Mouse (Mus musculus): ENCODE data around the gene Pth1r. TPM values are rescaled to one million over a fixed set of nuclear protein-coding genes. Genes with fewer than 3 reads are reported as not detected.

Gene Pth1r
- polyA plus RNA-seq, 1 experiment: 0.12 TPM

DNA sequence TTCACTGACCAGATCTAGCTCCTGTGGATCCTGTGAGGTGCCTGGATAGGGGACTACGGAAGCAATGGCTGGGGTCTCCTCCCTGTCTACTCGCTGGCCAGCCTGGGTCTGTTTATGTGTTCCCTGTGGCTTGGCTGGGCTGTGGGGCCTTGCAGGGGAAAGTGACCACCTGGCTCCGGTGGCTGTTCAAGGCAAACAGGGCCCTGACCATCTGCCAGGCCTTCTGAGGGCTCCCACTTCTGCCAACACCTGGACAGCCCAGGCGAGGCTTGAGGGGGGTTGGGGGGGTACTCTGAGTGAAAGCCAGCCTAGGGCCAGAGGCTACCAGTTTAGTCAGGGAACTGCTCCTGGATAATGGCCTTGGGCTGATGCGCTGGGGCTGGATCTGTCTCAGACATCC, 27.0 kb downstream of the Pth1r start:
- no peaks in the 10 kb centered on the region for H3K79me2 ChIP-seq (ENCODE audit: control insufficient read depth, insufficient read depth)

DNA sequence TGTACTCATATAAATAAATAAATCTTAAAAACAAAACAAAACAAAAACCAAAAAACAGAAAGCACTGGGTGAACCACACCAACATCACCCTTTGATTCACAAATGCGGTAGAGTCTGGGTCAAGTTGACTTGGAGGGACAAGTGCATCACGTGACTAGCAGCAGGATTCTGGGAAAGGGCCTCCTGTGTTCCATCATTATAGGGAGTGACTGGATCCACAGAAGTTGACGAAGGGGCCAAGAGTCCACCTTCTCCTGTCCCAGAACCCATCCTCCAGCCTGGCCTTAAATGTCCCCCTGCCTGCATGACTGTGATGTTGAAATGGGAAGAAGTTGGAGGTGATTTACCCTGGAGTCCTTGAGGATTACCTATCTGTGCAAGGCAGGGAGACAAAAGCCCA, 28.1 kb downstream of the Pth1r start:
- Histone ChIP-seq H3K79me2 (ENCODE audit: control insufficient read depth, insufficient read depth) (no peaks in the 10 kb centered on the region), H3K4me3 (ENCODE audit: insufficient read depth, poor library complexity, severe bottlenecking) (no peak overlapping the region), H3K27me3 (ENCODE audit: control insufficient read depth, insufficient read depth, insufficient read length) (no peaks in the 10 kb centered on the region), H3K36me3 (ENCODE audit: control insufficient read depth, insufficient read depth) (peaks cover 7% of the 10 kb centered on the region), H3K79me3 (ENCODE audit: low read depth) (no peaks in the 10 kb centered on the region), H3ac (ENCODE audit: control insufficient read depth, insufficient read length, low read depth) (no peak overlapping the region)
- TF ChIP-seq USF1 (IDR thresholded peaks at IDR 0.05; ENCODE audit: low read depth) (peak; percentile 25), CTCF (IDR thresholded peaks at IDR 0.05; ENCODE audit: control insufficient read depth, insufficient read depth, insufficient read length) (no peak)

More for the DNA sequence above, 27.0 kb downstream of the Pth1r start:
- TF ChIP-seq CEBPB (IDR thresholded peaks at IDR 0.05; ENCODE audit: low read depth) (no peak), CTCF (IDR thresholded peaks at IDR 0.05; ENCODE audit: control insufficient read depth, insufficient read depth, insufficient read length) (no peak), MYOD1 (IDR thresholded peaks at IDR 0.05; ENCODE audit: control insufficient read depth, insufficient read length, low read depth) (no peak), FOSL1 (IDR thresholded peaks at IDR 0.05; ENCODE audit: insufficient read depth, low read length, poor library complexity, severe bottlenecking) (no peak), MAX (IDR thresholded peaks at IDR 0.05) (no peak), MYOG (IDR thresholded peaks at IDR 0.05; ENCODE audit: control insufficient read depth, extremely low read depth, insufficient read length) (no peak), USF1 (IDR thresholded peaks at IDR 0.05; ENCODE audit: low read depth) (no peak)
- no peak overlapping the region for H3ac ChIP-seq (ENCODE audit: control insufficient read depth, insufficient read length, low read depth)
- H3K79me3 ChIP-seq (ENCODE audit: low read depth): no peaks in the 10 kb centered on the region
- H3K36me3 ChIP-seq (ENCODE audit: control insufficient read depth, insufficient read depth): peaks cover 4% of the 10 kb centered on the region
- H3K27me3 ChIP-seq (ENCODE audit: control insufficient read depth, insufficient read depth, insufficient read length): no peaks in the 10 kb centered on the region
- no peak overlapping the region for H3K4me3 ChIP-seq (ENCODE audit: insufficient read depth, poor library complexity, severe bottlenecking)

DNA sequence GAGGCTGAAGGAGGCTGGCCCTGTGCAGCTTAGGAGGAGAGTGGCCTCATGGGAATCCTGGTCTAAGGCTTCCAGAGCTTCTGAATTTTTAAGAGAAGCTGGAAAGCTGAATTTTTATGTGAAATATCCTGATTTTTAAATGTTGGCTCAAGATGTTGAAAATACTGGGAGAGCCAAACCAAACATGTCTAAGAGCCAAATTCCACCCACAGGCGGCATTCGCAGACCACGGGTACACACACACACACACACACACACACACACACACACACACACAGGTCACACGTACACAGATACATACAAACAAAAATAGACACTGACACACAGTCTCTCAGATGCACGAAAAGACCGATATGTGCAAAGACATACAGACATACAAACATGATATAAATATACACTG, 28.9 kb downstream of the Pth1r start:
- Histone ChIP-seq H3K36me3 (ENCODE audit: control insufficient read depth, insufficient read depth) (peaks cover 7% of the 10 kb centered on the region), H3ac (ENCODE audit: control insufficient read depth, insufficient read length, low read depth) (no peak overlapping the region), H3K79me3 (ENCODE audit: low read depth) (no peaks in the 10 kb centered on the region), H3K79me2 (ENCODE audit: control insufficient read depth, insufficient read depth) (no peaks in the 10 kb centered on the region), H3K27me3 (ENCODE audit: control insufficient read depth, insufficient read depth, insufficient read length) (no peaks in the 10 kb centered on the region), H3K4me3 (ENCODE audit: insufficient read depth, poor library complexity, severe bottlenecking) (no peak overlapping the region)
- TF ChIP-seq MYOG (IDR thresholded peaks at IDR 0.05; ENCODE audit: control insufficient read depth, extremely low read depth, insufficient read length): no peak
- no peak for TF ChIP-seq CTCF (IDR thresholded peaks at IDR 0.05; ENCODE audit: control insufficient read depth, insufficient read depth, insufficient read length)
- TF ChIP-seq MYOD1 (IDR thresholded peaks at IDR 0.05; ENCODE audit: control insufficient read depth, insufficient read length, low read depth): no peak
- no peak for TF ChIP-seq MAX (IDR thresholded peaks at IDR 0.05)
- TF ChIP-seq CEBPB (IDR thresholded peaks at IDR 0.05; ENCODE audit: low read depth): no peak
- no peak for TF ChIP-seq FOSL1 (IDR thresholded peaks at IDR 0.05; ENCODE audit: insufficient read depth, low read length, poor library complexity, severe bottlenecking)

DNA sequence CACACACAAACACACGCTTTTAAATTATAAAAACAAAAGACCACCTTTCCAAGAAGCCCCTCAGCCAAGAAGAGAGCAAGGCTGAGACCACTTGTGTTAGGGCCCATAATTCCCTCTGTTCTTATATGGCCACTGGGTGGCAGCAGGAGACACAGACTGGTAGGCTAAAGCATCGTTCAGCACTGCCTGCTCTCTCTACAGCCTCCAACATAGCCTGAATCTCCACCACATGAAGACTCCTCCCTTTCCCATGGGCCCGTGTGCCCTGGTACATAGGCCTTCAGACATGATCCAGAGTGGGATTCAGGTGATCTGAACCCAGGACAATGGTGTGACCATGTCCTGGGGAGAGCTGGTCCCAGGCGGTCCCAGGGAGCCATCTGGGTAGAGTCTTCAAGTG, 30.2 kb downstream of the Pth1r start:
- TF ChIP-seq CTCF (IDR thresholded peaks at IDR 0.05; ENCODE audit: control insufficient read depth, insufficient read depth, insufficient read length) (peak; percentile 71), MAX (IDR thresholded peaks at IDR 0.05) (no peak)
- Histone ChIP-seq H3K79me3 (ENCODE audit: low read depth) (no peaks in the 10 kb centered on the region), H3K27me3 (ENCODE audit: control insufficient read depth, insufficient read depth, insufficient read length) (no peaks in the 10 kb centered on the region), H3ac (ENCODE audit: control insufficient read depth, insufficient read length, low read depth) (no peak overlapping the region), H3K4me3 (ENCODE audit: insufficient read depth, poor library complexity, severe bottlenecking) (no peak overlapping the region), H3K79me2 (ENCODE audit: control insufficient read depth, insufficient read depth) (no peaks in the 10 kb centered on the region), H3K36me3 (ENCODE audit: control insufficient read depth, insufficient read depth) (peaks cover 13% of the 10 kb centered on the region)

DNA sequence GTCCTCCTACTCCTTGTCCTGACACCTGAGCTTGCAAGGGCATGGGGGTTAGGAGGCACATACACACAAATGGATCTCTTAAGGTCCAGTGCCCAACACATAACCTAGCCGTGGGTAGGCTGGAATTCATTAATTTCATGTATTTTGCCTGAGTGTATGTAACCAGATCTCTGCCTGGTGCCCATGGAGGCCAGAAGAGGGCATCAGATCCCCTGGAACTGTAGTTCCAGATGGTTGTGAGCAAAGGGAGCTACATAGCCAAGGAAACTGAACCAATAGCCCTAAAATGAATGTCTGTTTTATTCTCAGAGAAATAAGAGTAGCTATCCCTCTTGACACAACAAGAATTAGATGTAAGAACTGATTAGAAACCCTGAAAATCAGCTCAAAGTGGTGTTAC, 31.5 kb downstream of the Pth1r start:
- no peak for TF ChIP-seq MAX (IDR thresholded peaks at IDR 0.05)
- no peak for TF ChIP-seq CTCF (IDR thresholded peaks at IDR 0.05; ENCODE audit: control insufficient read depth, insufficient read depth, insufficient read length)
- TF ChIP-seq CEBPB (IDR thresholded peaks at IDR 0.05; ENCODE audit: low read depth): no peak
- TF ChIP-seq MYOG (IDR thresholded peaks at IDR 0.05; ENCODE audit: control insufficient read depth, extremely low read depth, insufficient read length): no peak
- no peak for TF ChIP-seq USF1 (IDR thresholded peaks at IDR 0.05; ENCODE audit: low read depth)
- no peak for TF ChIP-seq MYOD1 (IDR thresholded peaks at IDR 0.05; ENCODE audit: control insufficient read depth, insufficient read length, low read depth)
- H3K27me3 ChIP-seq (ENCODE audit: control insufficient read depth, insufficient read depth, insufficient read length): no peaks in the 10 kb centered on the region
- no peak overlapping the region for H3ac ChIP-seq (ENCODE audit: control insufficient read depth, insufficient read length, low read depth)
- no peak overlapping the region for H3K4me3 ChIP-seq (ENCODE audit: insufficient read depth, poor library complexity, severe bottlenecking)
- H3K79me2 ChIP-seq (ENCODE audit: control insufficient read depth, insufficient read depth): no peaks in the 10 kb centered on the region
- peaks cover 13% of the 10 kb centered on the region for H3K36me3 ChIP-seq (ENCODE audit: control insufficient read depth, insufficient read depth)
- H3K79me3 ChIP-seq (ENCODE audit: low read depth): no peaks in the 10 kb centered on the region

DNA sequence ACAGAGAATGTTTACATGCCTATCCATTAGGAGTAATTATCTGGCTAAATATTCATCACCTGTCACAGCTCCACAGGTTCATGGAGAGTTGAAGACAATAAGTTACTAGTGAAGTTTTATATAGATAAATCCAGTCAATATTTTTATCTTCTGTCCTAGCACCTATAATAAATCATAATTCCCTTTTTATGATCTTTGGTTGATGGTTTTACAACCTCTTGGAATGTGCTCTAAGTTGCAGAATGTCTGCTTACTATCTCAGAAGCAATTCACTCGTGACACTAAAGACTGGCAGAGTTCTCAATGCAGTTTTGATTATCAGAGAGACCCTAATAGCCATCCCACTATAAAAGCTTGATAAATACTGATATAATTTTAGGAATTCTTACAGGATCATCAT, 33.6 kb downstream of the Pth1r start:
- no peak overlapping the region for H3K4me3 ChIP-seq (ENCODE audit: insufficient read depth, poor library complexity, severe bottlenecking)
- H3K36me3 ChIP-seq (ENCODE audit: control insufficient read depth, insufficient read depth): peaks cover 13% of the 10 kb centered on the region
- H3K27me3 ChIP-seq (ENCODE audit: control insufficient read depth, insufficient read depth, insufficient read length): no peaks in the 10 kb centered on the region
- TF ChIP-seq MYOD1 (IDR thresholded peaks at IDR 0.05; ENCODE audit: control insufficient read depth, insufficient read length, low read depth) (no peak), CTCF (IDR thresholded peaks at IDR 0.05; ENCODE audit: control insufficient read depth, insufficient read depth, insufficient read length) (no peak), CEBPB (IDR thresholded peaks at IDR 0.05; ENCODE audit: low read depth) (no peak)
- no peaks in the 10 kb centered on the region for H3K79me3 ChIP-seq (ENCODE audit: low read depth)
- no peak overlapping the region for H3ac ChIP-seq (ENCODE audit: control insufficient read depth, insufficient read length, low read depth)
- no peaks in the 10 kb centered on the region for H3K79me2 ChIP-seq (ENCODE audit: control insufficient read depth, insufficient read depth)

Measured in C2C12 (cell line).